Mouse (Mus musculus) bone marrow macrophage, adult 2 months (primary cell): ENCODE measurements at regions not wholly inside any gene's neighbourhood (a gene's known extent, or its start where the extent isn't known, plus 50 kb on each side); places are given as distances from the start of the nearest gene placed in this dataset.

Source experiments
- CTCF ChIP-seq: IDR thresholded peaks from 2 replicates; pipeline ENCODE4 v1.5.1; 2012; ENCODE audit warnings: low read depth, mild to moderate bottlenecking, low read length, moderate library complexity
- POLR2A ChIP-seq: IDR thresholded peaks from 2 replicates; pipeline ENCODE4 v1.6.1; 2012; ENCODE audit warnings: mild to moderate bottlenecking, low read depth, low read length, borderline replicate concordance

DNA sequence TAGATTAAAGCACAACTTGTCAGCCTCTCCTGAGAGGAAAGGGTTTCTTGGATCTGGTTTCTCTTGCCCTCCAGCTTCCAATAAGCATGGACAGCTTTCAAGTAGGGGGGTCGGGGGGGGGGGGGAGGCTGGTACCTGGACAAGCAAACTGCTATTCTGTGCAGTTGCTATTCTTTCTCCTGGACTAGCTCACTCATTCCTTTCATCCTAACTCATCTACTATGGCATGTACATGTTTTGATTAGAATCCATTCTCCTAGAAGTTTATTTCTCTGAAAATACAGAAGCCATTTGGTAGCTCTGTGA, 650.5 kb downstream of the Gsdmc2 start:
- TF ChIP-seq CTCF, result no peak
- TF ChIP-seq POLR2A, result no peak
